16 mouse cellular contexts compared by ENCODE assay signal in genomic region chr9:46468306-46468705, GRCm38 (mm10).
DNase-seq lines count a peak whose midpoint lies in the region; ATAC-seq and TF ChIP-seq lines count a peak whose summit lies in the region.
"Had no signal": no experiment of that assay in that cellular context is flagged by ENCODE, and none has a peak within 500 bp of the region (broad histone marks: within the 10 kb centered on the region; RNA-seq: fewer than 3 reads in every experiment).

No protein-coding gene starts in this region.

- no peaks in the 10 kb centered on the region; the same call in 1 of the 2 replicates for H3K27me3 ChIP-seq in hindbrain, postnatal 0 days (ENCODE audit: insufficient read depth, low read length)
- H3K27me3 ChIP-seq in hindbrain, embryonic 16.5 days (replicated peaks; ENCODE audit: control insufficient read depth, insufficient read depth, low read length), result no peaks in the 10 kb centered on the region
- H3K27me3 ChIP-seq in kidney, postnatal 0 days (ENCODE audit: insufficient read depth, low read length), result no peaks in the 10 kb centered on the region
- H3K27me3 ChIP-seq: Patski had no signal

- H3K4me3 ChIP-seq in hindbrain, postnatal 0 days (ENCODE audit: low read length), result no peak overlapping the region
- no peak overlapping the region for H3K4me3 ChIP-seq in hindbrain, embryonic 16.5 days (ENCODE audit: low read length)
- no peak overlapping the region for H3K4me3 ChIP-seq in kidney, postnatal 0 days (replicated peaks; ENCODE audit: low read depth, low read length)
- H3K4me3 ChIP-seq: forebrain, embryonic 12.5 days; heart, embryonic 12.5 days; hindbrain, embryonic 10.5 days had no signal

- TF ChIP-seq CTCF in hindbrain, postnatal 0 days (IDR thresholded peaks at IDR 0.05; ENCODE audit: low read depth), result no peak
- TF ChIP-seq CTCF in kidney, postnatal 0 days (IDR thresholded peaks at IDR 0.05; ENCODE audit: low read depth), result no peak
- TF ChIP-seq CTCF in brain, embryonic 14.5 days (IDR thresholded peaks at IDR 0.05; ENCODE audit: borderline replicate concordance, extremely low read depth, insufficient read depth, insufficient read length), result no peak

- H3K9me3 ChIP-seq in hindbrain, postnatal 0 days (ENCODE audit: low read length), result no peaks in the 10 kb centered on the region
- H3K9me3 ChIP-seq in hindbrain, embryonic 16.5 days (ENCODE audit: control insufficient read depth, low read length), result no peaks in the 10 kb centered on the region
- H3K9me3 ChIP-seq in kidney, postnatal 0 days (replicated peaks; ENCODE audit: low read length), result no peaks in the 10 kb centered on the region
- H3K9me3 ChIP-seq: forebrain, embryonic 12.5 days; heart, embryonic 12.5 days; hindbrain, embryonic 10.5 days had no signal

- H3K36me3 ChIP-seq in hindbrain, postnatal 0 days (ENCODE audit: insufficient read depth, low read length), result no peaks in the 10 kb centered on the region
- H3K36me3 ChIP-seq in hindbrain, embryonic 16.5 days (ENCODE audit: control insufficient read depth, insufficient read depth, low read length), result no peaks in the 10 kb centered on the region
- H3K36me3 ChIP-seq in kidney, postnatal 0 days (ENCODE audit: insufficient read depth, low read length), result no peaks in the 10 kb centered on the region
- H3K36me3 ChIP-seq: forebrain, embryonic 12.5 days; heart, embryonic 12.5 days; hindbrain, embryonic 10.5 days had no signal

- 0 out of 2 replicates have a peak, but pooled peaks cover 6% of the 10 kb centered on the region for H3K4me1 ChIP-seq in hindbrain, postnatal 0 days (ENCODE audit: insufficient read depth, low read length)
- peaks cover 5% of the 10 kb centered on the region for H3K4me1 ChIP-seq in hindbrain, embryonic 16.5 days (ENCODE audit: control insufficient read depth, insufficient read depth, low read depth, low read length)
- H3K4me1 ChIP-seq in kidney, postnatal 0 days (replicated peaks; ENCODE audit: insufficient read depth, low read length), result no peaks in the 10 kb centered on the region

- peak; percentile 39 for DNase-seq in hindbrain, postnatal 0 days (ENCODE audit: low spot score)
- DNase-seq in kidney, postnatal 0 days (ENCODE audit: low spot score), result peak; percentile 56
- no peak for DNase-seq in kidney, postnatal 10 days
- DNase-seq in brain, embryonic 14.5 days (ENCODE audit: low read depth), result peak; percentile 60
- peak; percentile 93 for DNase-seq in retina, postnatal 1 day
- DNase-seq: adrenal gland, postnatal 14 days; forebrain, postnatal 0 days; gastrocnemius, postnatal 25 days had no signal

- H3K9ac ChIP-seq in hindbrain, postnatal 0 days (replicated peaks; ENCODE audit: low read length), result no peak overlapping the region
- no peak overlapping the region for H3K9ac ChIP-seq in hindbrain, embryonic 16.5 days (ENCODE audit: low read depth, low read length)
- H3K9ac ChIP-seq in kidney, postnatal 0 days (ENCODE audit: low read depth, low read length), result no peak overlapping the region
- H3K9ac ChIP-seq: forebrain, embryonic 12.5 days; forebrain, postnatal 0 days; heart, embryonic 12.5 days; hindbrain, embryonic 14.5 days had no signal

- H3K4me2 ChIP-seq in hindbrain, postnatal 0 days (ENCODE audit: low read depth, low read length), result no peak overlapping the region
- H3K4me2 ChIP-seq in hindbrain, embryonic 16.5 days (ENCODE audit: low read length), result no peak overlapping the region
- H3K4me2 ChIP-seq in kidney, postnatal 0 days (ENCODE audit: low read length), result no peak overlapping the region
- H3K4me2 ChIP-seq: forebrain, embryonic 12.5 days; heart, embryonic 12.5 days; hindbrain, embryonic 14.5 days had no signal

- WGBS in hindbrain, postnatal 0 days, result 23% methylated on average over 2 of the region's 2 CpGs
- WGBS in hindbrain, embryonic 16.5 days, result 21% methylated on average over 2 of the region's 2 CpGs
- WGBS in kidney, postnatal 0 days, result 21% methylated on average over 2 of the region's 2 CpGs

- ATAC-seq in hindbrain, postnatal 0 days, result no peak
- ATAC-seq in hindbrain, embryonic 16.5 days, result no peak
- ATAC-seq in kidney, postnatal 0 days (replicated peaks; ENCODE audit: low FRiP score, low read depth), result 0 out of 2 replicates have a peak, but pooled peaks have one; percentile 25
- no peak for ATAC-seq in cerebellum, adult (ENCODE audit: insufficient number of reproducible peaks, low FRiP score, low TSS enrichment)
- ATAC-seq: activated CD4-positive, CD25-positive, alpha-beta regulatory T cell, adult 4 months; forebrain, postnatal 0 days; Patski had no signal

- no peak for TF ChIP-seq POLR2A in brain, embryonic 14.5 days (IDR thresholded peaks at IDR 0.05; ENCODE audit: borderline replicate concordance, extremely low read depth, insufficient read depth, insufficient read length, poor library complexity, severe bottlenecking)

- no peak overlapping the region for H3K27ac ChIP-seq in hindbrain, postnatal 0 days
- H3K27ac ChIP-seq in hindbrain, embryonic 16.5 days (ENCODE audit: low read depth, low read length), result no peak overlapping the region
- H3K27ac ChIP-seq in kidney, postnatal 0 days, result no peak overlapping the region
- H3K27ac ChIP-seq: forebrain, embryonic 12.5 days; hindbrain, embryonic 10.5 days; hindbrain, embryonic 14.5 days had no signal
